Mouse (Mus musculus) frontal cortex, postnatal 36 days (tissue): ENCODE results near the gene Pgap2.

Experiments used
- DNase-seq, 2 experiments: peaks; one replicate each; pipeline ENCODE4 v3.0.0; 2022; ENCODE audit warnings: low spot score in 2 of 2

Pgap2 gene

DNA sequence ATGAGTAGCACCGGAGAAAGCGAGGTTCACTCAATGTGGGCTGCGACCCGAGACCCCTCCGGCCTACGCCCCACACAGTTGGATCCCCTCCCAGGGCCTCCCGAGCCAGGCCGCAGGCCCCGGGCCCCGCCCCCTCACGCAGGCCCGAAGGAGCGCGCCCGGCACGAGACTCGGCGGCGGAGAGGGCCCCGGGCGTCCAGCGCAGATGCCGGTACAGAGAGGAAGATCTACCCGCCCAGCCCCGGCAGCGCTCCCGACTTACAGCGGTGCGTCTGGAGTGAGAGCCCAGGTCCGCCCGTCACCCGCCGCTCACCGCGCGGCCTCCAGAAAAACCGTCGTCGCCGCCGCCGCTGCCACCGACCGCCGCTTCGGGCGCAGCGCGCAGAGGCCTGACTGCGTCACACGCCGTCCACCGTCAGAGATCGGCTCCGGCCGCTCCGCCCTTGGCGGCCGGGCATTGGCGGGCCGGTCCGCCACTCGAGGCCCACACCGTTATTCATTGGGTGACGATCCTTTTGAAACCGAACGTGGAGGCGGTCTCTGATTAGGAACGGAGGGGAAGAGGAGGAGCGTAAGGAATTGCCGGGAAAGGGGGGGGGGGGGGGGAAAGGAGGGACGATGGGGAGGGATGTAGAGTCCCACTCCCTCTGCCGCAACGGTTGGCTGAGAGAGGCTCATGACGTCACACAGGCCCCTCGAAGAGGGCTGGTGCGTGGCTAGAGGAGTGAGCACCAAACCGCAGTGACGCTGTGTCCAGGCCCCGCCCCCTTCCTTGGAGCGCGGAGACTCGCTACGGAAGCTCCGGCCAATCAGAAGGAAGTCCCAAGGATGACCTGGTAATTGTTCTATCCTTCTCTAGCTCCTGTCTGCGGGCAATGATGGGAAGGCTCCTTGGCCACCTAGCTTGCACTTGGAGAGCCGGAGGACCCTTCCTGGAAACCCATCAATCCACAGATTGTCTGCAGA lies at the start of gene Pgap2, which contains the start of gene Nup98:
Pgap2 (plus strand) TSS at position 453 of the 966 bp plus-strand sequence.
Nup98 (minus strand) TSS at position 421 of the 966 bp plus-strand sequence.
- DNase-seq, result peak; percentile 99

DNA sequence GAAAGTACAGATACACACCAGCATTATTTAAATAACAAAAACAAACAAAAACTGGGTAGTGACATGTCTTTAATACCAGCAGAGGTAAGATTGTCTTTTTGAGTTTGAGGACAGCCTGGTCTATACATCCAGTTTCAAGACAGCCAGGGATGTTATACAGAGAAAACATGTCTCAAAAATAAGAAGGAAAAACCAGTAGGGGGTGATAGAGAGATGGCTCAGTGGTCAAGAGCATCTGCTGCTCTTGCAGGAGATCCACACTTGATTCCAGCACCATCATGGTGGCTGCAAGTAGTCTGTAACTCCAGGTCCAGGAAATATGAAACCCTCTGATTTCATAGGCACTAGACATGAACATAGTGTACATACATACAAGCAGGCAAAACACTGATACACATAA lies 39.7 kb upstream of the Pgap2 start:
- DNase-seq, result no peak

DNA sequence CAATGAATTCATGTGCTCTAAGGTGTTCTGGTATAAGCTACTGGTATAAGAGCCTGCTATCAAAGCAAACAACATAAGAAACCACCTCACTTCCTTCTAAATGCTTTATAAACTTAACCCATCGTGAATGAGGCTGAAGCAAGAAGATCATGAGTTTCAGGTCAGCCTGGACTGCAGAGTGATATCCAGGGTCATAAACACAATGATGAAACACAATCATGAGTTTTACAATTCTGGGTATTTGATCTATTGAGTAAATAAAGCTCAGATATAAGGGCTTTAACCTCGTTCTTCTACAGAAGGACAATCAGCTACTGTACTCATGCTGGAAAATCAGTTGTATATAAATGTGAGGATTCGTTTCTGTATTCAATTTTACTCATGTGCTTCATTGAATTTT lies 26.2 kb upstream of the Pgap2 start:
- DNase-seq, result no peak

DNA sequence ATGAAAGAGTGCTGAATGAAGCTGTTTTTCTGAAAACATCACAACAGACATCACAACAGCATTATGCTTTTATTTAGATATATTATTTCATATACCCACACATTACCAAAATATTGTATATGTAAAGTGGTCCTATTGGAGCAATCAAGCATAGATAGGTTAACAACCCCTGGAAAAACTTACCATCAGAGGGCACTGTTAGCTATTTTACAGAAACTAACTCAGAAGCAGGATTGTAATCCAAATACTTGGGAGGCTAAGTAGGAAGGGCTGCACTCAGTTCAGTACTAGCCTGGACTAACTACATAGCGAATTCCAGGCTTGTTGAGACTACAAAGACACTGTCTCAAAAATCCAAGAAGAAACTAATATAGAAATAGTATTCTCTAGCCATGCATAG lies 17.7 kb upstream of the Pgap2 start:
- no peak for DNase-seq

DNA sequence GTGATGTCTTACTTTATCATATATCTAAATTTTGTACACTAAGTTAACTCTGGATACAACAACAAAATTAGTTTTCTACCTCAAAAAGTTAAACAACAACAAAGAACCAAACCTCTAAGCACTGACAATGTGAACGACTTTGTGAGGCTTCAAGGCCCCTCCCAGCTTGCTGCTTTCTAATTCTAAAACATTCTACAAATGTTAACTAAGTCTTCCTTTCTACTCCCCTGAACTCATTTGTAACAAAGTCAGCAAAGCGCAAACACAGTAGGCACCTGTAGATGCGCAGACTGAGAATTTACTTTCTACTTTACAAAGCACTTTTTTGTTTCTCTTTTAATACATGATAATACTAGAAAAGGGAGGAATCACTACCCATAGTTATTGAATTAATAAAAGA lies 9.4 kb upstream of the Pgap2 start:
- no peak for DNase-seq

DNA sequence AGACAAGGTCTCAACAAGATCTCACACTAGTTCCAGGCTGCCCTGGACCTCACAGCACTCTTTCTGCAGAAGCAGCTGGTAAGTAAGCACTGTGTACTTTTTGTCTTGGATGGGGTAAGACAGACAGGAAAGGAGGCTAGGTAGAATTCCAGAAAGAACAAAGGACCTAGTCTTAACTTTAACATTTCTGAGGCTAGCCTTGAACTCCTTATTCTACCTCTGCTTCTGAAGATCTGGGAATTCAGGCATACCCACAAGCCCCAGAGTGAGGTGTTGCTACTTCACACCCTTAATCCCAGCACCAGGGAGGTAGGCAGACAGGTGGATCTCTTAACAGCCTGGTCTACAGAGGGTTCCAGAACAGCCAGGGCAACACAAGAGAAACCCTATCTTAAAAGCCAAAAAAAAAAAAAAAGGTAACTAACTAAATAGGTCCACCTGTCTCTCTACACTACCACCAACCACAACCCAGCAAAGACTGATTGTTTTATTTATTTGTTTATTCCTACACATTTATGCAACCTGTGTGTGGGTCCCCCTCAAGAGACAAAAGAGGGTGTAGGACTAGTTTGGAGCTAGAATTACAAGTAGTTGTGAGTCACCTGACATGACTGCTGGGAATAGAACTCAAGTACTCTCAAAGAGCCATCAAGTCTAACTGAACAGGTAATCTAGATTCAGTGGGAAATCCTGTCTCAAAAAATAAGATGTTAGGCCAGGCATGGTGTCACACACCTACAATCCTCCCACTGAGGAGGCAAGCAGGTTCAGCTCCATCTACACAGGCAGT lies 8.8 kb upstream of the Pgap2 start:
- no peak for DNase-seq

DNA sequence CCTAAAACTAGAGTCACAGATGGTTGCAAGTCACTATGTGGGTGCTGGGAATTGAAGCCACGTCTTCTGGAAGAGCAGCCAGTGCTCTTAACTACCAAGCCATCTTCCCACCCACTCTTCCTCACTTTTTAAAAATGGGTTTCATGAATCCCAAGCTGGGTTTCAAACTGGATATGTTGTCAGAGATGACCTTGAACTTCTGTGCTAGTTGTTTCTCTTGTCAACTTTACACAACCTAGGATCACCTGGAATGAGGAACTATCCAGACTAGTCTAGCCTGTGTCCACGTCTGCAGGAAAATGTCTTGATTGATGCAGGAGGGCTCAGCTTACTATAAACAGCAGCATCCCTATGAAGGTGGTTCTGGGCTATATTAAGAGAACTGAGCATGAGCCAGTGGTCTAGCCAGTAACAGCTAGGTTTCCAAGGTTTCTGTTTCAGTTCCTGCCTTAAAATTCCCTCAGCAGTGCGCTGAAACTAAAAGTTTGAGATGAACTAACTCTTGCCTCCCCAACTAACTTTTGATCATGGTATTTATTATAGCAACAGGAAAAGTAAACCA lies 5.6 kb upstream of the Pgap2 start:
- no peak for DNase-seq

DNA sequence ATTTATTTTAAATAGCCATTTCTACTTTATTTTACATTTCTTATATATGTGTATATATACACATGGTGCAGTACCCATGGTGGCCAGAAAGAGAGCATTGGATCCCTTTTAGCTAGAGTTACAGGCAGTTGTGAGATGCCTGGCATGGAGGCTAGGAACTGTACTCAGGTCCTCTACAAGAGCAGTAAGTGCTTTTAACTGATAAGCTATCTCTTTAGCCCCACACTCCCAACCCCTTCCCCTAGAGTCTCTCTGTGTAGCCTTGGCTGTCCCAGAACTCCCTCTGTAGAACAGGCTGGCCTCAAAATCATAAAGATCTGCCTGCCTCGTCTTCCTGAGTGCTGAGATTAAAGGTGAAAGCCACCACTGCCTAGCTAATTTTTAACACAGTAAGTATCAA lies 4.4 kb upstream of the Pgap2 start:
- no peak for DNase-seq

DNA sequence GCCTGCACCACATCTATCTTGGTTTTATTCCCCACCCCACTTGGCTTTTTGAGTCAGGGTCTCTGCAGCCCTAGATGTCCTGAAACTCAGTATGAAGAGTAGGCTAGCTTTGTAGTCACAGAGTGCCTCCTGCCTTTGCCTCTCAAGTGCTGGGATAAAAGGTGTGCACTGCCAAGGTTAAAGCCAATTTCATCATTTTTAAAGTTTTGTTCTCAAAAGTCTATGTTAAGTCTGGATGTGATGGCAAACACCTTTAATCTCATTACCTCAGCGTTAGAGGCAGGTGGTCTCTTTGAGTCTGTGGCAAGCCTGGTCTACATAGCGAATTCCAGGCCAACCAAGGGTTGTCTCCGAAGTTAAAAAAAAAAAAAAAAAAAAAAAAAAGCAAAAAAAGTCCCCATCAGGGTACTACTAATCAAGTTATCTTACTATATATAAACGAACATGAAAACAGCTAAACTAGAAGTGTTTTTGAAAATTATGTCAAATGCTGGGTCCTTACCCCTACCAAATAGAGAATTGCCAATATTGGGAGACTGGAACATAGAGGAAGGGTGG lies 1.1 kb upstream of the Pgap2 start:
- DNase-seq, result no peak

DNA sequence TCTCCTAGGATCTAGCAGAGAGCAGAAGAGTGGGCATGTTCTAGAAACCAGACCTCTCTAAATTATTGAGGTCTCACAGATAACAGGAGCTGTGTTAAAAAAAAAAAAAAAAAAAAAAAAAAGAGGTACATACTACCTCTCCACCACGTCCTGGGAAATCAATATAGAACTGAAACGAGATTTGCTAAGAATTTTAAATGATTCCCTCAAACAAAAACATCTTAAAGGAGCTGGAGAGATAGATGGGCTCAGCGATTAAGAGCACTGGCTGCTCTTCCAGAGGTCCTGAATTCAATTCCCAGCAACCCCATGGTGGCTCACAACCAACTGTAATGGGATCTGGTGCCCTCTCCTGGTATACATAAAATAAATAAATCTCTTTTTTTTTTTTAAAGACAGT lies 1.1 kb downstream of the Pgap2 start:
- DNase-seq, result no peak

DNA sequence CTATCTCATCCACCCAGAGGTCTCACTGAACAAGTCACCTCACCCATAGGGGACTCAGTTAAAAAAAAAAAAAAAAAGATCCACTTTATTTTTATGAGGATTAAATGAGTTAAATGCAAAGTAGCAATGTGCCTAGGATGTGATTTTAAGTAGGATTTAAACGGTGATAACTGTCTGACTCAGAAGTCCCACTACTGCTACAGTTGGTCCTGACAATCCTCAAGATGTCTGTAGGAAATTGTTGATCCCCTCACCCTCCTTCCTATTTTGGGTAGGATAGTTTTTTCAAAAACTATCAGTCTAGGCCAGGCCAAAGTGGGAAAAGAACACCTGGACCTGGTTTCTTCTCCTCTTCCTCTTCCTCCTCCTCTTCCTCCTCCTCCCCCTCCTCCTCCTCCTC lies 11.9 kb downstream of the Pgap2 start:
- DNase-seq, result no peak

DNA sequence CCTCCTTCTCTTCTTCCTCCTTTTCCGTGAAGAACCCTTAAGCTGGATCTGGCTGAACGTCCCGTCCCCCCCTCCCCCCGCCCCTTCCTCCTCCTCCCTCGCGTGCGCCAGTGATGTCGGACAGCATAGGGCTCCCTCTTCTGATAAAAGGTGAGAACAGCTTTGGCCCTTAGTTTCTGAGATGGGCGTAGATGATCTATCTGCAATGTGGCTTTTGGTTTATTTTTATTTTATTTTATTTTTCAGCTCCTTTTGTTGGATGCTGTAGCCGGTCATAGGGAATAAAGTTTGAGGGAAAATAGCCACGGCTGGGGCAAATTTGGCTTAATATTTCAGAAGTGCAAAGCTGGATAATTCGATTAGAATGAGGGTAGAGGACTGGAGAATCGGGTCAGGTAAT lies 12.3 kb downstream of the Pgap2 start:
- no peak for DNase-seq

DNA sequence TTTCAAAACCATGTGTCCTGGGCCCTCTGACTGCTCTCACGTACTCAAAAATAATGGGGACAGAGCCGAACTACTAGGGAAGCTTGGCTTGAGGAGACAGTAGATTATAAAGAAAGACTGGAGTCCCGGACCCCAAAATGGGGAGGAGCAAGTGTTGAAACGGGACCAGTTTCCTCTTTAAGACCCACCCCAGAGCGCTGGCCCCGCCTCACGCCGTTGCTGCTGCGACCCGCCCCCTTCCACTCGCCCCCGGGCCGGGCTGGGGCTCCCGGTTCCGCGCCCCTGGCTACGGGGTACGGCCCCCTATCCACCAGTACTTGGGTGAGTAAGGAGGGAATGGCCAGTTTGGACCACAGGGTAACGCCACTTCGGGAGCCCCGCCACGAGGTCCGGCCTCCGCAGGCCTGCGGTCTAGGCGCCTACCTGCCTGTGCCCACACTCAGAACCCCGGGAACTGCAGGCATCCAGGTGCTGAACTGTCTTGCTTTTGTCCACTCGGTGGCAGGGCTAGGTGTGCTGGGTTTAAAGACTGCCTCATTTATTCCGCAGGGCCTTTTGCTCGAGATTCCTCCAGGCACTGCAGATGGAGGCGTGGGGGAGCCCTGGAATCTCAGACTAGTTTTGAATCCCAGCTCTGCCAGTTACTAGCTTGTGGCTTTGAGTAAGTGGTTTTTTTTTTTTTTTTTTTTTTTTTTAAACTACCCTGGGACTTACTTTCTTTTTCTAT lies 13.0 kb downstream of the Pgap2 start:
- DNase-seq, result peak; percentile 54 to 70

DNA sequence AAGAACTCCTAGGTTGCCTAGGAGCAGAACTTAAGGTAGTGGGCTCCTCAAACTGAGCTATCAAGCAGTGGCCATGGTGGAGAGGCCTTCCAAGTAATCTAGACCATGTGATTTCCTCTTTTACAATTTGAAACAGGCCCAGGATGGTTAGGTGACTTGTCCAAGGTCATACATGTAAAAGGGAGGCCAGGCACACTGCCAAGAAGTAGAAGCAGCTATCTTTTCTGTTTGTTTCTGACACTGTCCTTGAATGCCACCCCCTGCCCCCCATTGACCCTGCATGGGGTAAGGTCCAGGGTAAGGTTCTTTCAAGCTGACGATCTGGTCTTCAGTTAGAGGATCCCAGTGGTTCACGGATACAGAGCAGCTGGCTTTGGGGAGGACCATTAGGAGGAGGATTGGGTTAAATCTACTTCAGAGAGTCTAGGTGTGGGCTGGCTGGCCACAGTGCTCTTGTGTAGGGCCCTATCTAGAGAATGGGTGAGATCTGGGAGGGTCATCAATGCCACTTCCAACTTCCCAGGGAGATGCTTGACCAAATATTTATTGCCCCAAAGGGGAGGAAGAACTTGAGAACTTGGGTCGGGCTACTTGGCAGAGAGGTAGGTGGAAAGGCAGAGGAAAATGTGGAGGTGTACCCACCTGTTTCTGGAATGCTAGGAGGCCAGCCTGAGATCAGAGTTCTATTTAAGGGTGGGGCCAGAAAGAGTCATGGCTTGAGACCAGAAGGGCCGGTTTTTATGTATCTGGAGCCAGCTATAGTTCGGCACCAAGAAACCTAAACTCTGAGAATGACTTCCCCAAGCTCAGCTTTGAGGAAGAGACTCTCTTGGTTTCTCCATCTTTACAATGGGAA lies 14.1 kb downstream of the Pgap2 start:
- no peak for DNase-seq

DNA sequence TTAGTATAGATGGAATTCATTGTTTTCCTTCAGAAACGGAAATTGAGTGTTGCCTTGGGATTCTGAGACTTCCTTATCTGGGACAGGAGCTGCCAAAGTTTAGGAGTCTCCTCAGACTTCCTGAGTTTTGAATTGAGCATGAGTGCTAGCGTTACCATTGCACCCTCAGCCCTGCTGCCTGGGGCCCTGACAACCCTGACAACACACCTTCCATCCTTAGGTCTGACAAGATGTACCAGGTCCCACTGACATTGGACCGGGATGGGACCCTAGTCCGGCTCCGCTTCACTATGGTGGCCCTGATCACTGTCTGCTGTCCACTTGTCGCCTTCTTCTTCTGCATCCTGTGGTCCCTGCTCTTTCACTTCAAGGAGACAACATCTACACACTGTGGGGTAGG lies 16.0 kb downstream of the Pgap2 start:
- no peak for DNase-seq

DNA sequence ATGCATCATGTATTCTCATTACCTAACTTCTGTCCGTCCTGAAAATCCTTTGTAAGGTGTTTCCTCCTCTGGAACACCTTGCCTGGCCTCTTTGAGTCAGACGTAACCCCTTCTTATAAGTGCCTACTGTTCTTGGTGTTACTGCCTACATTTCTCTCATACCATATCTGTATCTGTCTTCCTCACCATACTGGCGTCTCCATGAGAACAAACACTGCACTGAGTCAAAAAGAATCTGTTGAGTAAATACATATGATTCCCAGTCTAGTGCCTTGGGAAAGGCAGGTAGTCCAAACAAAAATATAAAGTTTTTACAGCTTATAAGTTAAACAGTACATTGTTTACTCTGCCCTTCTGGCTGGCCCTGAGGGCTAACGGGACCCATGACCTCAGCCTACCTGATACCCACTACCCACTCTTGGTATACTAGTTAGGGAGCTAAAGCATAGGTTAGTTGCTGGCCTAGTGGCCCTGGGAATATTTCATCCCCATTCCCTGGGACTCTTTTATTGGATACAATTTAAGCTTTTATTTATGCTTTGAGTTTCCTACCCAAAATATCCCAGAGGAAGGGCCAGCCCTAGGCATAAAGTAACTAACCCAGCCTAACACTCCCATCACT lies 18.2 kb downstream of the Pgap2 start:
- no peak for DNase-seq

DNA sequence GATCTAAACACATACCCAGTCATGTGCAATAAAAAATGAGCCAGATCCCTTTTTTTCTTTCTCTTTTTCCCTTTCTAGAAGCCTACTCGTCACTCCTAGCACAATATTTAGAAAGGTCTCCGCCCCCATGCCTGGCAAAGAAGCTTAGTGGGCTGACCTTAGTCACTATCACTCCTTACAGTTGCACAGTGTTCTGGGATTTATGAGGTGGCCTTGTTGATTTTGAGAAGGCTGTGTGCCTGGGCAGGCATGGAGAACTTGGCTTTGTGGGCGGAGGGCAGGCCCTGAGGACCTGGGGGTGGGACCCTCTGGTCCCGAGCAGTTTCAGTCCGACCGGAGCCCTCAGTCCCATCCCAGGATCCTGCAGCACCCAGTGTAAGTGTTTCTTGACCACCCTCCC lies 19.8 kb downstream of the Pgap2 start:
- no peak for DNase-seq

DNA sequence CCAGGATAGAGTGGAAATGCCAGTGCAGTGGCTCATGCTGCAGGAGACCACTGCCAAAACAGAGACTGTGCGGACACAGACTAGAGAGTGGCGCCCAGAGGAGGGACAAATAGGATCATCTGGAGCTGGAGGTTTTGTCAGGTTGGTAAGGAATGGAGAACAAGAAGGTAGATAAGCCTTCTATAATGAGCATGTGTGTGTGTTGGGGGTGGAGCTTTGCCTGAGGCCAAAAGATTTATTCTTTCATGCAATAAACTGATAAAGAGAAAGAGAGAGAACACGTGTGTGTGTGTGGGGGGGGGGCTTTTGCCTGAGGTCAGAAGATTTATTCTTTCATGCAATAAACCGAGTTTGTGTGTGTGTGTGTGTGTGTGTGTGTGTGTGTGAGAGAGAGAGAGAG lies 23.1 kb downstream of the Pgap2 start:
- no peak for DNase-seq

DNA sequence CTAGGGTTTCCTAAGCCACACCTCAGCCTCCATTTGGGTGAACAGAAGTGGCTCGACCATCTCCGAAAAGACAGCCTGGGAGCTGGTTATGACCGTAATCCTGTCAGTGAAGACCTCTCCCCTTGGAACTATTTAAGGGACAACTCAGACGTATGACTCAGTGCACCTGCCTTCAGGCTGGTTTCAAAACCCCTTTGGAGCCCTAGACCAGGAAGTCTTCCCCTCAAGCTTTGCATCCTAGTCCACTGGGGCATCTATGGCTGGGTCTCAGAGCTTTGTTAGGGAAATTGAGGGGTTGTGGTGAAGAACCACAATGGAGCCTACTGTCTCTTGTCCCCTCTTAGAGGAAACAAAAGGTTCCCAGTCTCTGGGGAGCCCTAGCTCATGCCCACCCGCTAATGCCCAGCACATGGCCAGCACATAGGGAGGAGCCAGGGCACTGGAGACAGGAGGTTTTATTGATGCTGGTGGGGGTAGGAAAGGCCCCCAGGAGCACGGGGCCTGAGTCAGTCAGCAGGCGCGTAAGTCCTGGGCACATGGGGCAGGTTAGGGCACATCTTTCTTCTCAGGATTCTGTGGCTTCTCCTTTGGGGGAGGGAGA lies 28.8 kb downstream of the Pgap2 start:
- no peak for DNase-seq

DNA sequence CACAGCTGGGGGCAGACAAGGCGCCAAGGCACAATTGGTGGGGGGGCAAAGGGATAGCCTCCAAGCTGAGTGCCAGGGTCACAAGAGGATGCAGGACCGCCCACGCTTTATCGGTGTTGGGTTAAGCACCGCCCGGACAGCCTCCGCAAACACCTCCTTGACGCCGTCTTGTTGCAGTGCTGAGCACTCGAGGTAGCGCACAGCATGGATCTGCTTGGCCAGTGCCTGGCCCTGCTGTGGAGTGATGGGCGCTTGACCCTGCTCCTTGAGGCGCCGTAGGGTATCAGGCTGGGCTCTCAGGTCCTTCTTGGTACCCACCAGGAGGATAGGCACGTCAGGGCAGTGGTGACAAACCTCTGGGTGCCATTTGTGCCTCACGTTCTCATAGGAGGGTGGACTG lies 29.6 kb downstream of the Pgap2 start:
- DNase-seq, result no peak
